Mouse (Mus musculus): ENCODE results near the gene Srms. TPM values are rescaled to one million over a fixed set of nuclear protein-coding genes. Genes with fewer than 3 reads are reported as not detected.

The Srms gene
- polyA plus RNA-seq (2012; rRNA removed), result 0.46 and 0.74 TPM in 2 replicates

DNA sequence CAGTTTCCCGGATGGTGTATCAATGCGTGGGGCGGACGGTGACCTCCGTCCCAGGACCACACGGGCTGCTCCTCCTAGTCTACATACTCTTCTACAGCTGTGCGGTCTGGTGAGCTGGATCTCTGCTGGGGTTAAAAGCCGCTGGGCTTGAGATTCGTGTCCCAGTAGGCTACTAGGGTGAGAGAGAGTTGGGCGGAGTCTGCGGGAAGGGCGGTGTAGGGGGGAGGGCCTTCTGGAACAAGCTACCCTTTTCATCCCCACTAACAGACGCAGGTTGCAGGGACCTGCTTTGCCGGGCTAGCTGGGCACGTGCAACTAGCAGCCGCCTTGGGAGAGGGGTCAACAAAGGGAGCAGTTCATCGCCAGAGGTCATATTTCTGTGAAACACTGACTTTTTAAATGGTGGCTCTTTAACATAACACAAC lies at the start of gene Srms:
Gene Srms (minus strand): TSS at position 165 of the 425 bp plus-strand sequence.

GRCm38 (mm10) chr2:181241602-181242313 lies 28.8 kb upstream of the Srms start, which contains the start of gene Helz2:
Gene Helz2 (minus strand): TSS chr2:181242027.

GRCm38 (mm10) chr2:181219538-181220216 lies 6.7 kb upstream of the Srms start, which contains the start of gene Fndc11:
Gene Fndc11 (plus strand): TSS chr2:181220013.

DNA sequence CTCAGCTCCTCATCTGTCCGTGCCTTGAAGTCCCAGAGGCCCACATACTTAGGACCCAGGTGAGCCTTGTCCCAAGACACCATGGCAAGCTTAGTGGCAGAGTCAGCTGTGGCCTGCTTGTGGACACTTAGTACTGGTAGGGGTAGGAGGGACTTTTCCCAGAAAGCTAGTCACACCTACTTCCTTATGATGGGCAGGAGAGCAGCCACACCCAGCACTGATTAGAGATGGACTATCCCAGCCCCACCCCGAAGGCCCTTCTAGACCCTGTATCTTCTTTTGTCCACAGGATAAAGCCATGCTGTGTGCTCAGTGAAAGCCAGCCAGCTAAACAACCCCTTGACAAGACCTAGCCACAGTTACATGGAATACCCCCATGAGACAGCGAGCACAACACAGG lies 10.6 kb downstream of the Srms start, which contains the start of gene Ptk6:
Gene Ptk6 (minus strand): TSS at position 368 of the 400 bp plus-strand sequence.

GRCm38 (mm10) chr2:181187121-181188000 lies 25.6 kb downstream of the Srms start, which contains the start of gene Ppdpf:
Gene Ppdpf (plus strand): TSS chr2:181187247.

GRCm38 (mm10) chr2:181156248-181157121 lies 56.5 kb downstream of the Srms start, which contains the start of gene Eef1a2:
Gene Eef1a2 (minus strand): TSS chr2:181157014.

Other genes starting within 250 kb of the Srms start
- gene Arfgap1, start 246.0 kb downstream of the Srms start, polyA plus RNA-seq (2012; rRNA removed), result 22.9 and 24.8 TPM in 2 replicates
- 0.37 and 0.58 TPM in 2 replicates for gene Col20a1, start 226.7 kb downstream of the Srms start, polyA plus RNA-seq (2012; rRNA removed)
- 1.4 and 5.0 TPM in 2 replicates for gene Chrna4, start 169.6 kb downstream of the Srms start, polyA plus RNA-seq (2012; rRNA removed)
- 0.01 and 0.02 TPM in 2 replicates for gene Kcnq2, start 77.9 kb downstream of the Srms start, polyA plus RNA-seq (2012; rRNA removed)
- gene Eef1a2, start 56.2 kb downstream of the Srms start, polyA plus RNA-seq (2012; rRNA removed), result 0.01 TPM in 1 of 2 replicates, not detected in the other
- 55.6 and 57.3 TPM in 2 replicates for gene Ppdpf, start 25.9 kb downstream of the Srms start, polyA plus RNA-seq (2012; rRNA removed)
- gene Ptk6, start 10.4 kb downstream of the Srms start, polyA plus RNA-seq (2012; rRNA removed), result 0.23 TPM in 2 replicates
- gene Fndc11, start 6.8 kb upstream of the Srms start, polyA plus RNA-seq (2012; rRNA removed), result 0.08 and 0.10 TPM in 2 replicates
- gene Helz2, start 28.8 kb upstream of the Srms start, polyA plus RNA-seq (2012; rRNA removed), result 17.9 and 19.5 TPM in 2 replicates
- gene Gmeb2, start 74.8 kb upstream of the Srms start, polyA plus RNA-seq (2012; rRNA removed), result 10.0 and 10.9 TPM in 2 replicates
- gene Stmn3, start 101.3 kb upstream of the Srms start, polyA plus RNA-seq (2012; rRNA removed), result 0.02 and 0.05 TPM in 2 replicates
- 22.6 and 25.0 TPM in 2 replicates for gene Rtel1, start 106.6 kb upstream of the Srms start, polyA plus RNA-seq (2012; rRNA removed)
- gene Zgpat, start 151.7 kb upstream of the Srms start, polyA plus RNA-seq (2012; rRNA removed), result 9.7 and 10.8 TPM in 2 replicates
- gene Arfrp1, start 152.2 kb upstream of the Srms start, polyA plus RNA-seq (2012; rRNA removed), result 18.3 and 21.0 TPM in 2 replicates
- 10.6 and 12.7 TPM in 2 replicates for gene Lime1, start 166.9 kb upstream of the Srms start, polyA plus RNA-seq (2012; rRNA removed)
- 2.8 and 3.5 TPM in 2 replicates for gene Zbtb46, start 246.2 kb upstream of the Srms start, polyA plus RNA-seq (2012; rRNA removed)

Data from liver, embryonic 18 days (tissue).